Mouse (Mus musculus) cerebellum, adult 2 months (tissue): Measurements from ENCODE around the gene Olfr883.

Experiments
- CTCF ChIP-seq: fragments of 200-500 bp; IDR thresholded peaks from 2 replicates; pipeline ENCODE4 v1.5.1; 2011; ENCODE audit warnings: low read depth, mild to moderate bottlenecking, control low read depth, low read length, moderate library complexity, borderline replicate concordance; ENCODE audit not compliant: insufficient read depth
- POLR2A ChIP-seq: fragments of 200-500 bp; IDR thresholded peaks from 2 replicates; pipeline ENCODE4 v1.6.1; 2011; ENCODE audit warnings: low read length, control low read depth, borderline replicate concordance; ENCODE audit not compliant: insufficient read depth

DNA sequence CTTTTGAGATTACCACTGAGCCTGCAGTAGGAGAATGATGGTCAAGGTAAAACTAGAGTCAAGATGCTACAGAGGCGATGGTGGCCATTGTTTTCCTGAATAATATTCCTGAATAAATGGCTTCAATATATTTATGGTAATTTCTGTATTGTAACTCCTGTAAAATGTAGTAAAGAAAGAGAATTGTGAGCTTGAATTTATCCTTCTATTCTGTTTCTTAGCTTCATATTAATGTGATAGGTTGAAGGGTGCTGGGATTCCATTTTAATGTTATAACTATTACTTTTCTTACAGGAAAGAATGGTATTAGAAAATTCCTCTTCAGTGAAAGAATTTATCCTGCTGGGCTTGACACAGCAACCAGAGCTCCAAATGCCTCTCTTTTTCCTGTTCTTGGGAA, at the start of gene Olfr883:
- TF ChIP-seq CTCF (no peak), POLR2A (no peak)
